Mouse (Mus musculus): ENCODE measurements around the gene Cbx4. TPM values are rescaled to one million over a fixed set of nuclear protein-coding genes. Genes with fewer than 3 reads are reported as not detected.
A peak's percentile ranks its signal among the peaks of the same experiment; 100 is the strongest.

The Cbx4 gene
- polyA plus RNA-seq, 1 experiment from 2014 or later: 3.2 TPM

DNA sequence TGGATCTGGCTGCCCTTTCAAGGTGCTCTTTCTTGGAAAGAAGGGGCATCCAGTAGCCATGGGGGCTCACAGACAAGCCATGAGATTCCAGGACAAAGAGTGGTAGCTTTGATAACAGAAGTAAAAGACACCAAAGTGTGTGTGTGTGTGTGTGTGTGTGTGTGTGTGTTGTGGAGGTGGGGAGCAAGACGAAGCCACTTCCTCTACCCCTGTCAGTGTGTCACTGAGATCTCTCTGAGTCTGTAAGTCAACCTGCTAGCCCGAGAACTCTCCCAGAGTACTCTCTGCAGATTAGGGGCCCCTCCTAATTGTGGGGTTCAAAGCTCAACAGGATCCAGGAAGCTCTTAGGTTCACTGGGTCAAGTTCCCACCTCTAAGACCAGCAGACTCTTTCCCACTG lies 35.7 kb downstream of the Cbx4 start:
- 14% methylated on average over 2 of the region's 2 CpGs for WGBS (ENCODE audit: insufficient replicate concordance)
- Histone ChIP-seq H3K4me3 (no peak overlapping the region), H3K36me3 (no peaks in the 10 kb centered on the region), H3K27ac (no peak overlapping the region), H3K9ac (no peak overlapping the region), H3K9me3 (replicated peaks) (no peaks in the 10 kb centered on the region), H3K4me2 (no peak overlapping the region), H3K27me3 (replicated peaks) (peaks cover 100% of the 10 kb centered on the region), H3K4me1 (peaks cover 28% of the 10 kb centered on the region)
- no peak for ATAC-seq

GRCm38 (mm10) chr11:119048133-119048510 lies 37.9 kb downstream of the Cbx4 start:
- no peaks in the 10 kb centered on the region for H3K36me3 ChIP-seq
- H3K4me3 ChIP-seq: no peak overlapping the region
- peaks cover 28% of the 10 kb centered on the region for H3K4me1 ChIP-seq
- no peak overlapping the region for H3K9ac ChIP-seq
- H3K27ac ChIP-seq: no peak overlapping the region
- no peaks in the 10 kb centered on the region for H3K9me3 ChIP-seq (replicated peaks)
- WGBS (ENCODE audit: insufficient replicate concordance): 2% methylated on average over 13 of the region's 13 CpGs
- H3K4me2 ChIP-seq: no peak overlapping the region
- H3K27me3 ChIP-seq (replicated peaks): peaks cover 100% of the 10 kb centered on the region
- ATAC-seq: no peak

DNA sequence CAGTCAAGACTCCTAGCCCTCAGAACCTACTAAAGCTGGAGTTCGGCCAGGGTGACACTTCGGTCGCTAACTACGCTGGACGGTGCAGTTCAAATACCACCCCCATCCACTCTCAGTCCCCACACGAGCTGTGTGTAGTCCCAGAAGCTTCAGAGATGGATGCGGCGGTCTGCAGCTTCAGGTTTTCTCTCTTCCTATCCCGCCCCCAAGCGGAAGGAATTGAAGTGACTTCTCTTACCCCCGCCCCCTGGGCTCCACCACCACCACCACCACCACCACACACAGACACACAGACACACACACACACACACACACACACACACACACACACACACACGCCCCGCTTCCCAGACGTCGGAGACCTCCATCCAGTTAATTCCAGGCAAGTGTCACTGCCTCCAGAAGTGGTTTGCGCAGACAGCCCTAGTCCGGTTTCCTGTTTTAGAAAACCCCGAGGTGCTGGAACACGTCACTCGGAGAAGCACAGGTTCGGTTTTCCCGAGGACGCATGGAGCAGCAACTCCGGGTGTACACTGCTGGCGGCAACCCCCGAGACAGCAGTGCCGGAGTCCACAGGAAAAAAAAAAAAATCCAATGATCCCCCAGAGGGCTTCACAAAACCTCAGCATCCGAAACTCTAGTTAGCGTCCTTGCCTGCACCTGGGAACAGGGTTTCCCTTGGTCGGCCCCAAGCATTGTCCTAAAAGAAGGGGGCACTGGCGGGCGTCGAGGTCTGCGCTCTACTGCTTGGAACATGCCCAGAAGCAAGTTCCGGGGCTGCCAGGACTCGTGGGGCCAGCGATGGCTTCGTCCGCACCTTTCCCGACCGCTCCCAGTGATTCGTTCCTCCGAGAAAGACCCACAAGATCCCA lies 38.5 kb downstream of the Cbx4 start:
- Histone ChIP-seq H3K9me3 (replicated peaks) (no peaks in the 10 kb centered on the region), H3K27me3 (replicated peaks) (peaks cover 100% of the 10 kb centered on the region), H3K4me1 (peaks cover 31% of the 10 kb centered on the region), H3K4me2 (peak overlapping the region; percentile 27), H3K9ac (no peak overlapping the region), H3K4me3 (no peak overlapping the region), H3K36me3 (no peaks in the 10 kb centered on the region), H3K27ac (no peak overlapping the region)
- 2% methylated on average over 42 of the region's 43 CpGs for WGBS (ENCODE audit: insufficient replicate concordance)
- no peak for ATAC-seq

DNA sequence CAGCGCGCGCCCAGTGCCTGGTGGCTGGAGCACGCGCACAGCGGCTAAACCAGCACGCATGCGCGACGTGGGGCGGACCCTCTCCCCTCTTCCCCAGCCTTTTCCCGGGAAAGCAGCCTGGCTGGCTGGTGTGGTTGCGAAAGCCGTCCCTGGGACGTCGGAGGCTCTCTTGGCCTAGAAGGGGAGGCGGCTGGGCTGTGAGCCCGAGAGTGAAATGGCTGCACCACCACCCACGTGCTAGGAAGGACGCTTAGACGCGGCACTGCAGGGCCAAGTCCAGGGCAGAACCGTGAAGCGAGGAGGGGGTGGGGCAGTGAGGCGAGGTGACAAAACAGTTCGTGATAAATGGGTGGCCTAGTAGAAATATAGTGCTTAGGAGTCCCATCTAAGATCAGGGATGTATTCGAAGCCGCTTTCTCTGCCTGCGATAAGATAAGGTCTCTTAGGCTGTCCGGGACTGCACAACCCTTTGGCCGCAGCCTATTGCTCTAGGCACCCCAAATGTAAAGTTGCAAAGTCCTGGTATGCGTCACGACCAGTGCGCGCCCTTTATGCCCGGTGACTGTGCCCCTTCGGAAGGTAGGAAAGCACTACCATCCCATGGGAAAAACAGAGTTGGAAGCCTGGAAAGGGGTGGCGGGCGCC lies 39.3 kb downstream of the Cbx4 start:
- Histone ChIP-seq H3K4me1 (peaks cover 39% of the 10 kb centered on the region), H3K4me3 (peak overlapping the region; percentile 23), H3K27me3 (replicated peaks) (peaks cover 100% of the 10 kb centered on the region), H3K9ac (no peak overlapping the region), H3K36me3 (no peaks in the 10 kb centered on the region), H3K27ac (no peak overlapping the region), H3K4me2 (peak overlapping the region; percentile 27), H3K9me3 (replicated peaks) (no peaks in the 10 kb centered on the region)
- WGBS (ENCODE audit: insufficient replicate concordance): 2% methylated on average over 39 of the region's 39 CpGs
- no peak for ATAC-seq

DNA sequence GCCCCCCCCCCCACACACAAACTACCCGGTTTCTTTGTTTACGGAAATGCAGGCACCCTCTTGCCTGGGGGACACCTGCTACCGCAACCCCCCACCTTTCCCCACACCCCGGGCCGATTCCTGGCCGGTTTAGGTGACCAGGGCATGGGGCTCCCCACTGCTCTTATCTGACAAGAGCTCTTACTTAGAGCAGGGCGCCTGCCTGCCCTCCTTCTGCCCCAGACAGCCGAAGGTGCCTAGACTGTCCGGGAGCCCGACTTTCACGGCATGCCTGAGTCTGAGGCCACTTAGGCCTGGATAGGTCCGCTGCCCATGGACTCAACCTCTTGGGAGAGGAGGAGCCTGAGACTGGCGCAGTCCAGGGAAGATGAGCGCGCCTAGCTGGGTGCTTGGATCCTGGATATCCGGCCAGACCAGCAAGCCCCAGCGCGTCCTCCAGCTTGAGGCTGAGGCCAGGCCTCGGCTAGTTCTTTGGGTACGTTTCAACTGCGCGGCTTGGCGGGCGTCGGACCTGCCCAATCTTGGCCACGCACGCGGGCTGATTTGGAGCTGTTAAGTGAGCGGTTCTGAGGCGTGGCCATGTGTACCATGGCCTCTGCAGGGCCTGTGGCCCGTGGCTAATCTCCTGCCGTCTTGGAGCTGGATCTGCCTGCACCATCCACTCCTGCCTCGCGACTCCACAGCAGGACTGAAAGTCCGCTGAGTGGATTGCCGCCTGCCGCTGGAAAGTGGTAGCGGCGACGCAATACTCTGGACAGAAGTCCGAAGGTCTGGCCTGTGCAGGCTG lies 41.3 kb downstream of the Cbx4 start:
- Histone ChIP-seq H3K4me1 (peaks cover 57% of the 10 kb centered on the region), H3K27ac (no peak overlapping the region), H3K36me3 (no peaks in the 10 kb centered on the region), H3K27me3 (replicated peaks) (peaks cover 100% of the 10 kb centered on the region), H3K9ac (no peak overlapping the region), H3K4me3 (no peak overlapping the region), H3K4me2 (peak overlapping the region; percentile 32), H3K9me3 (replicated peaks) (no peaks in the 10 kb centered on the region)
- 3% methylated on average over 40 of the region's 41 CpGs for WGBS (ENCODE audit: insufficient replicate concordance)
- no peak for ATAC-seq

- Histone ChIP-seq H3K27me3 (replicated peaks) (peaks cover 100% of the 10 kb centered on the region), H3K9me3 (replicated peaks) (no peaks in the 10 kb centered on the region), H3K9ac (no peak overlapping the region), H3K4me1 (peaks cover 65% of the 10 kb centered on the region), H3K4me3 (no peak overlapping the region), H3K4me2 (peak overlapping the region; percentile 32; the same call in 1 of the 2 replicates), H3K36me3 (peaks cover 2% of the 10 kb centered on the region), H3K27ac (no peak overlapping the region)
- ATAC-seq: no peak
- WGBS (ENCODE audit: insufficient replicate concordance): 5% methylated on average over 10 of the region's 10 CpGs
Measured at GRCm38 (mm10) chr11:119043761-119044550, 42.1 kb downstream of the Cbx4 start.

DNA sequence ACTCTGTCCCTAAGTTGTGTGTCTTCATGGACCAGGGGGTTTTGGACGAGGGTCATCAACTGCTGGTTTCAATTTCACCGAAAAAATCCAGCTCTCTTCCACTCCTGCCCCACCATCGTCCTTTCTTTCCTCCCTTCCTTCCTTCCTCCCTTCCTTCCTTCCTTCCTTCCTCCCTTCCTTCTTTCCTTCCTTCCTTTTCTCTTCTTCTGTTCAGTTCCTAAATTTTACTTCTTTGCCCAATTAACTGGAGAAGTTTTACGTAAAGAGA lies 42.8 kb downstream of the Cbx4 start:
- ATAC-seq: no peak

DNA sequence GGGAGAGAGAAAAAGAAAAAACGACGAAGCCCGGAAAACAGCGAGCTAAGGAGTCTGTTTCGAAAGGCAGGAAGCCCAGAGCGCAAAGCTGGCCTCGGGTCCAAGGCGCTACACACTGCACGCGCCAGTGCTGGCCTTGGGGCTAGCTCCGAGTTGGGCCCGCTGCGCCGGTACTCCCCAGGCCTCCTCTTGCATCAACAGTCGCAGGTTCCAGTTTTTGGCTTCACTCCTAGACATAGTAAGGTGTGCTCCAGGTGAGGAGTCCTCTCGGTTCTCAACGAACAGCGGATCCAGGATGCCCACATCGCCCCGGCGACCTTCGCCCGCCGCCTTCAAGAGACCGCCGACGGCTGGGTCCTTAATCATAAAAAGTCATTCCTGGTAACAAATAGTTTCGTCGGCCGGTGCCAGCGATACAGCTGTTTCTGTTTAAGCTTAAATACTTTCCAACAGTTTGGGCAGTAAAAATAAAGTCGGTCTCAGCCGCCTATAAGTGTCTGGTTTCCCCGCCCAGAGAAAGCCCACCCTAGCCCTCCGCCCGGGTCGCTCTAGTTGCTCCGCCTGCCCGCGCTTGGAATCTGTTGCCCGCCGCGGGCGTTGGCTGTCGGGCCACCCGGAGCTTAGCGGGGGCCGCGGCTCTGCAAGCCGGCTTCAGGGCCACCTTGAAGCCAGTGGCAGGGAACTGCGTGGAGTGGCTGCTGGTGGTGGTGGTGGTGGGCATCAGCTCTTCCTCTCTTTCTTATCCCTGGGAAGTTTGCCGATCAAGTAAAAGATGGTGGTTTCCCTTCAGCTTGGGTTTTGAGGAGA lies 43.4 kb downstream of the Cbx4 start:
- peaks cover 67% of the 10 kb centered on the region for H3K4me1 ChIP-seq
- no peak overlapping the region for H3K9ac ChIP-seq
- peak overlapping the region; percentile 20; the same call in 1 of the 2 replicates for H3K4me2 ChIP-seq
- WGBS (ENCODE audit: insufficient replicate concordance): 2% methylated on average over 52 of the region's 52 CpGs
- H3K4me3 ChIP-seq: peak overlapping the region; percentile 4; the same call in 1 of the 2 replicates
- peaks cover 100% of the 10 kb centered on the region for H3K27me3 ChIP-seq (replicated peaks)
- H3K9me3 ChIP-seq (replicated peaks): no peaks in the 10 kb centered on the region
- no peak overlapping the region for H3K27ac ChIP-seq
- no peak for ATAC-seq
- H3K36me3 ChIP-seq: peaks cover 8% of the 10 kb centered on the region

More for the DNA sequence above, 42.8 kb downstream of the Cbx4 start:
- Histone ChIP-seq H3K9ac (no peak overlapping the region), H3K4me3 (no peak overlapping the region), H3K4me2 (no peak overlapping the region), H3K27me3 (replicated peaks) (peaks cover 100% of the 10 kb centered on the region), H3K9me3 (replicated peaks) (no peaks in the 10 kb centered on the region), H3K4me1 (peaks cover 65% of the 10 kb centered on the region), H3K36me3 (peaks cover 8% of the 10 kb centered on the region), H3K27ac (no peak overlapping the region)
- 3% methylated on average over 4 of the region's 4 CpGs for WGBS (ENCODE audit: insufficient replicate concordance)

- Histone ChIP-seq H3K9me3 (replicated peaks) (no peaks in the 10 kb centered on the region), H3K4me2 (peak overlapping the region; percentile 94), H3K4me3 (peak overlapping the region; percentile 68), H3K4me1 (peaks cover 68% of the 10 kb centered on the region), H3K27me3 (replicated peaks) (peaks cover 100% of the 10 kb centered on the region), H3K36me3 (peaks cover 8% of the 10 kb centered on the region), H3K27ac (no peak overlapping the region), H3K9ac (peak overlapping the region; percentile 77)
- 1% methylated on average over 31 of the region's 31 CpGs for WGBS (ENCODE audit: insufficient replicate concordance)
- ATAC-seq: no peak
Measured at GRCm38 (mm10) chr11:119041750-119042465, 44.1 kb downstream of the Cbx4 start.

DNA sequence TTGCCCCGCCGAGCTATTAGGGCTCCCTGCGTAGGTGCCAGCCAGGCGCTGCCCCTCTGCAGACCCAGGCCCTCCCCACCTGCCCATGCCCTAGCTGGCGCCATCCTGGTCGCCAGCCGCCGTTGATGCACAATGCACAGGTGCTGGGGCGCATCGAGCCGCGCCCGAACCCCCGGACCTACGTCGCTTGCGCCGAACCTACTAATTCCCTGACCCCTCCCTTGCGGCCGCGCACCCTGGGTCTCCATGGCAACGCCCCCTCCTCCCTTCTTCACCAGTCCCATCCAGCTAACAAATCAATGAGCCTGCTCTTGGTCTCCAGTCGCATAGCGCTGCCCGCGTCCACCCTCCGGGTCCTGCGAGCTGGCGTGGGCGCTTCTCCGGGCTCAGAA lies 44.7 kb downstream of the Cbx4 start:
- peaks cover 64% of the 10 kb centered on the region for H3K4me1 ChIP-seq
- H3K4me2 ChIP-seq: peak overlapping the region; percentile 94
- H3K9ac ChIP-seq: peak overlapping the region; percentile 77
- peak; percentile 42 for ATAC-seq
- H3K9me3 ChIP-seq (replicated peaks): no peaks in the 10 kb centered on the region
- H3K27me3 ChIP-seq (replicated peaks): peaks cover 100% of the 10 kb centered on the region
- H3K36me3 ChIP-seq: peaks cover 8% of the 10 kb centered on the region
- WGBS (ENCODE audit: insufficient replicate concordance): under 1% methylated on average over 31 of the region's 31 CpGs
- H3K27ac ChIP-seq: no peak overlapping the region
- peak overlapping the region; percentile 68 for H3K4me3 ChIP-seq

All from liver, embryonic 12.5 days (tissue).